Mouse (Mus musculus): ENCODE results near the gene Ripk3. TPM values are rescaled to one million over a fixed set of nuclear protein-coding genes. Genes with fewer than 3 reads are reported as not detected.

Ripk3 gene
- total RNA-seq, 2 experiments from 2014 or later, result 49.9 to 152 TPM

DNA sequence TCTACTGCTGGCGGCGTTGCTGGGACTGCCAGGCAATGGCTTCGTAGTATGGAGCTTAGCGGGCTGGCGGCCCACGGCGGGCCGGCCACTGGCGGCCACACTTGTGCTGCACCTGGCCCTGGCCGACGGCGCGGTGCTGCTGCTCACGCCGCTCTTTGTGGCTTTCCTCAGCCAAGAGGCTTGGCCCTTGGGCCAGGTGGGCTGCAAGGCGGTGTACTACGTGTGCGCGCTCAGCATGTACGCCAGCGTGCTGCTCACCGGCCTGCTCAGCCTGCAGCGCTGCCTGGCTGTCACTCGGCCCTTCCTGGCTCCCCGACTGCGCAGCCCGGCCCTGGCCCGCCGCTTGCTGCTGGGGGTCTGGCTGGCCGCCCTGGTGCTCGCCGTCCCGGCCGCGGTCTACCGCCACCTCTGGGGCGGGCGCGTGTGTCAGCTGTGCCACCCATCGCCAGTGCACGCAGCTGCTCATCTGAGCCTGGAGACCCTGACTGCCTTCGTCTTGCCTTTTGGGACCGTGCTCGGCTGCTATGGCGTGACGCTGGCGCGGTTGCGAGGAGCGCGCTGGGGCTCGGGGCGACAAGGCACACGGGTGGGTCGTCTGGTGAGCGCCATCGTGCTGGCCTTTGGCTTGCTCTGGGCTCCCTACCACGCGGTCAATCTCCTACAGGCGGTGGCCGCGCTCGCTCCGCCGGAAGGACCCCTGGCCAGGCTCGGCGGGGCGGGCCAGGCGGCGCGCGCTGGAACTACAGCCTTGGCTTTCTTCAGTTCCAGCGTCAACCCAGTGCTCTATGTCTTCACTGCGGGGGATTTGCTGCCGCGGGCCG, 26.5 kb downstream of the Ripk3 start:
- ATAC-seq (replicated peaks; ENCODE audit: poor library complexity), result peak; percentile 18; the same call in 1 of the 2 replicates

DNA sequence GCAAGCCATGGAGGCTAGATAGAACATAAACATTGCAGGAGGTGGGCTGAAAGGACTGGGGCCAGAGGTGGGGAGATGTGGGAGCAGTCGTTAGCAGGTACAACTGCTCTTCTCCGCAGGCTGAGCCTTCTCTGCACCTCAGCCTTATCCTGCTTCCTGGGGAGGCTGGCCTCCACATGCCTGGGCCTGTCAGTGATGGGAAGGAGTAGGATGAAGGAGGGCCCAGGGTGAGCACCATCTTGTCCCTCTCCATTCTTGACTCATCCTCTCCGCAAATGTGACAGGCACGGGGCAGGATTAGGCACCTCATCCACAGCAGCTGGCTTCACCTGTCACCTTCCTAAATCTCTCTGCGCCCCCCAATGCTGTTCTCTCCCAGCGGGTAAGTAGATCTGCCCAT, 27.5 kb downstream of the Ripk3 start, which contains the start of gene Ltb4r2:
Ltb4r2 (plus strand) TSS at position 266 of the 400 bp plus-strand sequence.
- no peak for ATAC-seq (replicated peaks; ENCODE audit: poor library complexity)

DNA sequence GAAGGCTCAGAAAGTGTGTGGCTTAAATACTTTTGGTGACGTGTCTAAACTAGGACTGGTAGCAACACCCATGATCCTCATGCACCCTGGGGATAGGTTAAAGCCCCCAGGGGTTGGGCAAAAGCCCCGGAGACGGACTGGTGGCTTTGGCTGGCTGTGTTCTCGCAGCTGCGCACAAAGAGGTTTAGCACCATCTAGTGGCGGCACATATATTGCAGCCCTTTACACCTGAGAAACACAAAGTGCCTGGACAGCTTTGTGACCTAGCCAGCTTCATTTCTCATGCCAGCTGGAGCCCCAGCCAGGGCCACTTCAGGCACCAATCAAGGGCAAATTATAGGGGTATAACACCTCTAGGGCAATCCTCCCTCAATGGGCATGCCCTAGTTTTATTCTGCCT, 28.5 kb downstream of the Ripk3 start:
- 0 out of 2 replicates have a peak, but pooled peaks have one; percentile 15 for ATAC-seq (replicated peaks; ENCODE audit: poor library complexity)

DNA sequence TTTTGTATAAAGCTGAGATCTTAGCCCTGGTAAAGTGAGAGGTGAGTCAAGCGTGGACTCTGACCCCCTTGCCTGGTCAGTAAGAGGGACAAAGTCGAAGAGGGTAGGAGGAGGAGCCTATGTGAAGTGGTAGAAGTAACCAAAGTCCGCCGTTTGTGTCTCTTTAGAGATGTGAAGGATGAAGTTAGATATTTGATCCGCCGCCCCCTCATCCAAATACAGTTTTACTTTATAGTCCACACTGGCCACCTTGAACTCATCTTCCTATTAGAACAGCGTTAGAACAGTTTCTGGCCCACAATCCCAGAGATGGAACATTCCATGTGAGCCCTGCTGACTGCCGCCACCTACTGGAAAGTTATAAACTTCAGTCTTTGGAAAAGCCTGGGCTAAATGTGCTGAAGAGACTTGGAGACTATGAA, 30.3 kb downstream of the Ripk3 start, which contains the start of gene Cideb:
Cideb (minus strand) TSS at position 96 of the 422 bp plus-strand sequence.
- ATAC-seq (replicated peaks; ENCODE audit: poor library complexity), result peak; percentile 49

DNA sequence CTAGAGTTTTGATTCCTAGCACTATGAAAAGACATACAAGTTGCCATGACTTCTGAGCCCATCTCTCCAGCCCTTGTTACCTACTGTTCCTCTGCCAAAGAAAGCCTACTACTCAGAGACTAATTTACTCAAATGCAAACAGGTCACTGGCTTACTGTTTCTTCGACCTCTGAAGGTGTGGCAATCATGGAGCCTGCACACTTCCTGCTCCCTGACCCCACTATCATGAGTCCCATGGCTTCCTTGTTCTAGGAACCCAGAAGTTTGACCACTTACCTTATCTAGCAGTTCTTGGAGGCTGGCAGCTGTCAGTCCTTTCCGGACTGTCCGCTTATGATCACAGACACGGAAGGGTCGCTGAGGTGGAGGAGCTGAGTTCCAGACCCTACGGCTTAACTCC, 31.1 kb downstream of the Ripk3 start:
- no peak for ATAC-seq (replicated peaks; ENCODE audit: poor library complexity)

DNA sequence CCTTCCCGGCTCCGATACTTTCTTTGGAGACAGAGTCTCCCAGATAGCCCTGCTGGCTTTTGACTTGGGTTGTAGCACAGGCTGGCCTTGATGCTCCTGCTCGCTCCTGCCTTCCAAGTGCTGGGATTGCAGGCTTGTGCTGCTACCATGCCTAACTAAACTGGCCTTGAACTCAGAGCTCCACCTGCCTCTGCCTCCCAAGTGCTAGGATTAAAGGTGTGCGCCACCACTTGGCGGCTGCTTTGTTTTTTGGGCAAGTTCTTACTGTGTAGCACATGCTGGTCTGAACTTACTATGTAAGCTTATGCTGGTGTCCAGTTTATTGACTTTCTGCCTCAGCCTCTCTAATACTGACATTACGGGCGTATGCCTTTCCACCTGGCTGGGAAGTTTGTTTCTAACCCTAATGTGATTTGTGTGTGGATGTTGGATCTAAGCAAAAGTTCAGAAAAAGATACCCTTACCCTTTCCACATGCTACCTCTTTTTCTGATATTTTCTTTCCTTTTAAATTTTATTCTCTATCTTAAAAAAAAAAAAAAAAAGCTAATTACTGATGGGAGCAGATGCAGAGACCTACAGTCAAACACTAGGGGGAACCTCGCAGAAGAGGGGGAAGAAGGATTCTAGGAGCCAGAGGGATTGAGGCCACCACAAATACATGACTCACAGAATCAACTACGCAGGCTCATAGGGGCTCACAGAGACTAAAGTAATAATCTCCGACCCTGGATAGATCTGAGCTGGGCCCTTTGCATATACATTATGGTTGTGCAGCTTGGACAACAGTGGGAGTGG, 41.4 kb downstream of the Ripk3 start:
- ATAC-seq (replicated peaks; ENCODE audit: poor library complexity), result no peak

DNA sequence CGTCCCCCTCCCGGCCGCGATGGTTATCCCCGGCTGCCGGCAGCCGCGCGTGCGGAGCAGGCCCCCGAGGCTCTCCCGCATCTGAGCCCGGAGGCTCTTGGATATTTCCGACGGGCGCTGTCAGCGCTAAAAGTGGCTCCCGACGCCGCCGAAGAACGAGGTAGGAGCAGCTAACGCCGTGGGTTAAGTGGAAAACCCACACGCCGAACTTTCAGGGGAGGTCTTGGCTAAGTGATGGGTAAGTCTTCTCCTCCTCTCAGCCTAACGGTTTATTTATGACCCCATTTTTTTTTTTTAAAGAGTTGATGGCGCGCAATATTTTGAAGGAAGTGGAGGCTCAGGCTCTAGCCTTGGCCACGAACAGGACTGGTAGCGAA, 42.8 kb downstream of the Ripk3 start:
- ATAC-seq (replicated peaks; ENCODE audit: poor library complexity), result no peak

DNA sequence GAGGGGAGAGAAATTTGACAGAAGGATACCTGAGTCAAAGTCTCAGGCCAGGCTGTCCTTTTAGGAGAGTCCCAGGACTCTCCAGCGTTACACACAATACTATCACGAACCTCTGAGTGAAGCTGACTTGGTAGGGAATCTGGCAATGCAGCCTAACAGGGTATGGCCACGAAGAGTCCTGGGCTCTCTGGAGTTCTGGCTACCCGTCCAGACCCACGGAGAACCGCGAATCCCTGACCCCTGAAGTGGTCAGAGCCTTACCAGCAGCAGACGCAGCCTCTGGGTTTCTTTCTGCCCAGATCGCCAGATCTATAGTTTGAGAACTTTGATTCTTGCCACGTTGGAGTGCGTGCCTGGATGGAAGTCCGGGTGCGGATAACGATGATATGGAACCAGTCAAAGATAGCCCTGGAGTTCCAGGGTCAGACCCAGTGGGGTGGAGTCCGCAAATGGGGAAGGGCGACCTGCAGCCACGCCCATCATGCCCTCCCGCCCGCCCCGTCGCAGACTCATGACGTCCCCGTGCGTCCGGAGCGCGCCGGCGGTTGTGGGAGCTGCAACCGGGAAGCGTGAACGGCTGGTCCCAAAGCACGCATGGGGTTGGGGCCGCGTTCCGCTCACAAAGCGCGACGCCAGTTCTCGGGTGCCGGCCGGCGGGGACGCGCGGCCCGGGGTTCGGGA, 43.3 kb downstream of the Ripk3 start, which contains the start of the genes Dhrs1 and Nop9:
Dhrs1 (minus strand) TSS at position 511 of the 681 bp plus-strand sequence.
Nop9 (plus strand) TSS at position 514 of the 681 bp plus-strand sequence.
- peak; percentile 87 for ATAC-seq (replicated peaks; ENCODE audit: poor library complexity)

DNA sequence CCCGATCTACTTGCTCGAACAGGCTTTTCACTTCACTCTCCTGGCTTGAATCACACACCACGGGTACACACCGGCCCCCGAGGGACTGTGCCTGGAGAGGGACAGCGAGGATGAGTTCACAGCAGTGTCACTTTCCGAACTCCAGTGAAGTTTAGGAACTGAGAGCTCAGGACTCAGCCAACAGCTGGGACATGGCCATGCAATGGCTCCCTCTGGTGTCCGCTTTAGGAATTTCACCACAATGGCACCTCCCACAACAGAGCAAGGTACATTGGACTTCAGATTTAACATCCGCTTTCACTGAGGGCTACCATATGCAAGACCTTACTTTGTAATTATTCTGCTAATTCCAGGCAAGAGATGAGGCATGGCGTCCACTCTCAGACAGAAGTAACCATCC, 45.0 kb downstream of the Ripk3 start:
- peak; percentile 84 for ATAC-seq (replicated peaks; ENCODE audit: poor library complexity)

DNA sequence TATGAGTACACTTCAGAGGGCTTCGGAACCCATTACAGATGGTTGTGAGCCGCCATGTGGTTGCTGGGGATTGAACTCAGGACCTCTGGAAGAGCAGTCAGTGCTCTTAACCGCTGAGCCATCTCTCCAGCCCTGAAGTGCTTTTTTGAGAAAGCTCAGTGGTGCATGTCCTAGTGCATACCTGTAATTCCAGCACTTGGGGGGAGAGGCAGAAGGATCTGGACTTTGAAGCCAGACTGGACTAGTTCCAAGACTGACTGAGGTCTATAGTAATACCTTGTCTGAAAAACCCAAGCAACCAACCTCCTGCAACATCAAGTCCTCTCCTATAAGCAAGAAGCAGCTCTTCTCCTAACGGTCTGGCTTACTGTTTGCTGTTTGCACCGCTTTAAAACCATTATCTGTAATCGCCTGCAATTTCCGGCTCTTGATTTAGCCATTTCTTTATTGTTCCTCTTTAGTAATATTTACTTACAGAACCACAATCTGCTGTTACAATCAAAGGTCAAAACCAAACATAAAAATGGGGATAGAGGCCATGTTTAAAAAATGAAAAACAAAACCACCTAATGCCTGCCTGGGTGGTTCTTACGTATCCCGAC, 51.5 kb downstream of the Ripk3 start:
- peak; percentile 42; the same call in 1 of the 2 replicates for ATAC-seq (replicated peaks; ENCODE audit: poor library complexity)

DNA sequence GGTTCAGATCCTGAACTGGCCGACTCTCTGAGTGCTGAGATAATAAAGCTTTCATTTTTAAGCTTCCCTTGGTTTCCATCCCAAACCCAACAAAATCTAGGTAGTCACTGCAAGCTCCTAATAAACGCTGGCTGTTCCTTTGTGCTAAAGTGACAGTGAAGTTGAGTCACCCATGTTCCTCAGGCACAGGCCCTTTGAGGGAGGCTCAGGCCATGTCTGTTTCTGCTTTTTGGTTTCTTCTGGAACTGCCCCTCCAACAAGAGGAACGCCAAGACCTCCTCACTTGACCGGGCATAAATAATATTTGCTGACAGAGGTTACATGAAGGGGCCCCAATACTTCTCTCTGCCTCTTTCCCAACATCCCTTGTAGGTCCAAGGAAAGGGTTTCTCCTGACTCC, 52.9 kb downstream of the Ripk3 start:
- ATAC-seq (replicated peaks; ENCODE audit: poor library complexity), result 0 out of 2 replicates have a peak, but pooled peaks have one; percentile 29

DNA sequence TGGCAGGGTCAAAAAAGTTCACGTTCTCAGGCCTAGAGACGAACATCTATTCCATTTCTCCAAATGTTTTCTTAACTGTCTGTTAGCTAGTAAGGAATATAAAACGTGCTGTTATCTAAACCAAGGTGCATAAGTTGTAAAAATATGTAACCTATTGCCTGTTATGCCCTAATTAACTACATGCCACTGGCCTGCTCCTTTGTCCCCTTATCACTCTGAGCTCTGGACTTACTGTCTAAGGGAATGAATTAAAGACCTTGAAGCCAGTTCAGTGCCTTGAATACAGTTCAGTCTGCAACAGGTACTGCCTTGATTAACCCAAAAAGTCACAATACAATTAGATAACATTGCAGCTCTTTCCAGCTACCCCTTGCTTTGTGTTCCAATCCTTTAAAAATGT, 53.3 kb downstream of the Ripk3 start:
- ATAC-seq (replicated peaks; ENCODE audit: poor library complexity), result no peak

Other genes starting within 250 kb of the Ripk3 start
Only the 30 nearest of the 35 such genes appear.
- gene Fitm1, start 213.2 kb downstream of the Ripk3 start, total RNA-seq (2015), result 0.81 TPM in 1 of 2 replicates, not detected in the other
- gene Fitm1, start 213.2 kb downstream of the Ripk3 start, total RNA-seq (2017), result 0.20 and 1.00 TPM in 2 replicates
- gene Psme1, start 210.7 kb downstream of the Ripk3 start, total RNA-seq (2015), result 899 and 931 TPM in 2 replicates
- gene Psme1, start 210.7 kb downstream of the Ripk3 start, total RNA-seq (2017), result 334 and 421 TPM in 2 replicates
- 5.1 and 5.5 TPM in 2 replicates for gene Emc9, start 203.6 kb downstream of the Ripk3 start, total RNA-seq (2015)
- 6.9 and 9.7 TPM in 2 replicates for gene Emc9, start 203.6 kb downstream of the Ripk3 start, total RNA-seq (2017)
- gene Psme2, start 197.8 kb downstream of the Ripk3 start, total RNA-seq (2015), result 374 and 388 TPM in 2 replicates
- 269 and 370 TPM in 2 replicates for gene Psme2, start 197.8 kb downstream of the Ripk3 start, total RNA-seq (2017)
- 23.5 and 34.4 TPM in 2 replicates for gene Rnf31, start 197.2 kb downstream of the Ripk3 start, total RNA-seq (2015)
- 10.5 and 11.3 TPM in 2 replicates for gene Rnf31, start 197.2 kb downstream of the Ripk3 start, total RNA-seq (2017)
- 20.6 and 24.8 TPM in 2 replicates for gene Irf9, start 185.3 kb downstream of the Ripk3 start, total RNA-seq (2015)
- 28.2 and 31.3 TPM in 2 replicates for gene Irf9, start 185.3 kb downstream of the Ripk3 start, total RNA-seq (2017)
- gene Rec8, start 170.8 kb downstream of the Ripk3 start, total RNA-seq (2015), result 3.5 and 9.5 TPM in 2 replicates
- gene Rec8, start 170.8 kb downstream of the Ripk3 start, total RNA-seq (2017), result 0.87 and 4.6 TPM in 2 replicates
- 28.3 and 31.0 TPM in 2 replicates for gene Ipo4, start 152.9 kb downstream of the Ripk3 start, total RNA-seq (2015)
- gene Ipo4, start 152.9 kb downstream of the Ripk3 start, total RNA-seq (2017), result 12.6 and 19.2 TPM in 2 replicates
- gene Gm49378, start 151.0 kb downstream of the Ripk3 start, total RNA-seq (2015), result 6.7 and 8.5 TPM in 2 replicates
- 1.5 and 4.9 TPM in 2 replicates for gene Gm49378, start 151.0 kb downstream of the Ripk3 start, total RNA-seq (2017)
- 35.8 and 39.1 TPM in 2 replicates for gene Tm9sf1, start 145.1 kb downstream of the Ripk3 start, total RNA-seq (2015)
- 47.3 and 56.1 TPM in 2 replicates for gene Tm9sf1, start 145.1 kb downstream of the Ripk3 start, total RNA-seq (2017)
- gene Tssk4, start 138.7 kb downstream of the Ripk3 start, total RNA-seq (2015), result 0.37 and 0.62 TPM in 2 replicates
- 0.08 and 0.88 TPM in 2 replicates for gene Tssk4, start 138.7 kb downstream of the Ripk3 start, total RNA-seq (2017)
- 19.3 and 21.4 TPM in 2 replicates for gene Mdp1, start 128.4 kb downstream of the Ripk3 start, total RNA-seq (2015)
- gene Mdp1, start 128.4 kb downstream of the Ripk3 start, total RNA-seq (2017), result 21.7 and 22.4 TPM in 2 replicates
- gene Gmpr2, start 116.9 kb downstream of the Ripk3 start, total RNA-seq (2015), result 29.4 and 36.0 TPM in 2 replicates
- 38.1 and 39.5 TPM in 2 replicates for gene Gmpr2, start 116.9 kb downstream of the Ripk3 start, total RNA-seq (2017)
- gene Nedd8, start 116.7 kb downstream of the Ripk3 start, total RNA-seq (2015), result 491 and 506 TPM in 2 replicates
- 258 and 288 TPM in 2 replicates for gene Nedd8, start 116.7 kb downstream of the Ripk3 start, total RNA-seq (2017)
- gene Tinf2, start 107.0 kb downstream of the Ripk3 start, total RNA-seq (2015), result 19.4 and 23.1 TPM in 2 replicates
- 17.7 and 26.3 TPM in 2 replicates for gene Tinf2, start 107.0 kb downstream of the Ripk3 start, total RNA-seq (2017)
- gene Tgm1, start 74.9 kb downstream of the Ripk3 start, total RNA-seq (2015), result 0.35 and 0.61 TPM in 2 replicates
- gene Tgm1, start 74.9 kb downstream of the Ripk3 start, total RNA-seq (2017), result 0.20 and 1.1 TPM in 2 replicates
- gene Rabggta, start 66.6 kb downstream of the Ripk3 start, total RNA-seq (2015), result 8.7 and 14.0 TPM in 2 replicates
- 12.6 and 14.0 TPM in 2 replicates for gene Rabggta, start 66.6 kb downstream of the Ripk3 start, total RNA-seq (2017)
- gene Dhrs1, start 43.2 kb downstream of the Ripk3 start, total RNA-seq (2015), result 45.7 and 50.9 TPM in 2 replicates
- gene Dhrs1, start 43.2 kb downstream of the Ripk3 start, total RNA-seq (2017), result 11.5 and 30.2 TPM in 2 replicates
- 25.6 and 26.5 TPM in 2 replicates for gene Nop9, start 43.2 kb downstream of the Ripk3 start, total RNA-seq (2015)
- gene Nop9, start 43.2 kb downstream of the Ripk3 start, total RNA-seq (2017), result 27.8 and 32.2 TPM in 2 replicates
- gene Cideb, start 30.4 kb downstream of the Ripk3 start, total RNA-seq (2015), result 0.20 and 0.77 TPM in 2 replicates
- gene Cideb, start 30.4 kb downstream of the Ripk3 start, total RNA-seq (2017), result 0.51 TPM in 1 of 2 replicates, not detected in the other
- gene Ltb4r2, start 27.4 kb downstream of the Ripk3 start, total RNA-seq (2015), result 0.39 and 0.44 TPM in 2 replicates
- gene Ltb4r2, start 27.4 kb downstream of the Ripk3 start, total RNA-seq (2017), result 0.47 and 0.62 TPM in 2 replicates
- 18.5 and 19.9 TPM in 2 replicates for gene Ltb4r1, start 22.9 kb downstream of the Ripk3 start, total RNA-seq (2015)
- 31.4 and 42.4 TPM in 2 replicates for gene Ltb4r1, start 22.9 kb downstream of the Ripk3 start, total RNA-seq (2017)
- 0.05 TPM in 1 of 2 replicates, not detected in the other for gene Adcy4, start 4.8 kb downstream of the Ripk3 start, total RNA-seq (2015)
- gene Adcy4, start 4.8 kb downstream of the Ripk3 start, total RNA-seq (2017), result not detected in 2 replicates
- gene Nfatc4, start 34.3 kb upstream of the Ripk3 start, total RNA-seq (2015), result not detected in 2 replicates
- gene Nfatc4, start 34.3 kb upstream of the Ripk3 start, total RNA-seq (2017), result not detected in 2 replicates
- gene Nynrin, start 65.1 kb upstream of the Ripk3 start, total RNA-seq (2015), result 2.8 and 3.9 TPM in 2 replicates
- 1.9 and 2.7 TPM in 2 replicates for gene Nynrin, start 65.1 kb upstream of the Ripk3 start, total RNA-seq (2017)
- 0.17 TPM in 1 of 2 replicates, not detected in the other for gene Cbln3, start 95.5 kb upstream of the Ripk3 start, total RNA-seq (2015)
- 0.07 TPM in 1 of 2 replicates, not detected in the other for gene Cbln3, start 95.5 kb upstream of the Ripk3 start, total RNA-seq (2017)
- gene Khnyn, start 96.1 kb upstream of the Ripk3 start, total RNA-seq (2015), result 4.6 and 6.1 TPM in 2 replicates
- gene Khnyn, start 96.1 kb upstream of the Ripk3 start, total RNA-seq (2017), result 14.3 and 15.3 TPM in 2 replicates
- 11.7 and 18.2 TPM in 2 replicates for gene Sdr39u1, start 111.4 kb upstream of the Ripk3 start, total RNA-seq (2015)
- 4.2 and 6.9 TPM in 2 replicates for gene Sdr39u1, start 111.4 kb upstream of the Ripk3 start, total RNA-seq (2017)
- gene Cma1, start 155.8 kb upstream of the Ripk3 start, total RNA-seq (2015), result not detected in 2 replicates
- gene Cma1, start 155.8 kb upstream of the Ripk3 start, total RNA-seq (2017), result not detected in 2 replicates
- gene Cma2, start 162.1 kb upstream of the Ripk3 start, total RNA-seq (2015), result not detected in 2 replicates
- not detected in 2 replicates for gene Cma2, start 162.1 kb upstream of the Ripk3 start, total RNA-seq (2017)